Mouse (Mus musculus) CH12.LX (cell line): ENCODE results near the gene Slc23a4. TPM values are rescaled to one million over a fixed set of nuclear protein-coding genes. Genes with fewer than 3 reads are reported as not detected.

Experiments used
- DNase-seq: peaks from one replicate; pipeline ENCODE4 v3.0.0-alpha.2; 2013; ENCODE audit errors: extremely low read depth
- H3K27ac ChIP-seq: 2 replicates; pipeline ENCODE4 v1.5.1; 2012; ENCODE audit warnings: low read depth, mild to moderate bottlenecking, control low read depth, moderate library complexity; ENCODE audit not compliant: insufficient read depth
- H3K27me3 ChIP-seq: replicated peaks from 2 replicates; pipeline ENCODE3; 2012; ENCODE audit warnings: inconsistent platforms
- H3K36me3 ChIP-seq, 2 experiments: replicated peaks in 1 of 2; 2 replicates each; pipeline versions ENCODE3 to v1.6.1; 2012; ENCODE audit warnings: inconsistent platforms in 1 of 2, low read length in 1 of 2, mild to moderate bottlenecking in 1 of 2, mixed read lengths in 1 of 2, moderate library complexity in 1 of 2; ENCODE audit not compliant: control insufficient read depth in 1 of 2, insufficient read depth in 1 of 2
- H3K4me1 ChIP-seq, 2 experiments: 2 replicates each; pipeline ENCODE4 v1.6.1; 2012; ENCODE audit warnings: inconsistent platforms in 1 of 2, moderate library complexity in 1 of 2; ENCODE audit not compliant: insufficient read depth in 2 of 2, control insufficient read depth in 1 of 2
- H3K4me2 ChIP-seq: 2 replicates; pipeline ENCODE4 v1.6.1; 2012; ENCODE audit warnings: low read depth, mild to moderate bottlenecking, control low read depth; ENCODE audit not compliant: poor library complexity, insufficient read depth, severe bottlenecking
- H3K4me3 ChIP-seq, 3 experiments: fragments of 150-350 bp in 1 of 3; sonication (generic) in 1 of 3; replicated peaks in 1 of 3; 2 replicates each; pipeline versions ENCODE3 to v1.5.1; 2011 to 2012; ENCODE audit warnings: low read depth in 2 of 3, low read length in 2 of 3, mild to moderate bottlenecking in 2 of 3, moderate library complexity in 2 of 3, control low read depth in 1 of 3, improper control_type of control experiment in 1 of 3, inconsistent platforms in 1 of 3, mixed read lengths in 1 of 3; ENCODE audit not compliant: poor library complexity in 1 of 3
- H3K79me2 ChIP-seq: replicated peaks from 2 replicates; pipeline ENCODE4 v1.6.1; 2012; ENCODE audit warnings: mild to moderate bottlenecking, moderate library complexity; ENCODE audit not compliant: control insufficient read depth, poor library complexity, insufficient read depth, severe bottlenecking; ENCODE audit errors: extremely low read depth
- H3K9ac ChIP-seq: 2 replicates; pipeline ENCODE4 v1.6.1; 2012; ENCODE audit warnings: low read depth, mild to moderate bottlenecking, control low read depth, moderate library complexity; ENCODE audit not compliant: insufficient read depth
- H3K9me3 ChIP-seq: replicated peaks from 2 replicates; pipeline ENCODE3; 2012; ENCODE audit warnings: low read length, inconsistent platforms, mixed read lengths
- CHD2 ChIP-seq: IDR thresholded peaks from 2 replicates; pipeline ENCODE4 v1.6.1; 2011; ENCODE audit warnings: low read length, improper control_type of control experiment
- CTCF ChIP-seq, 2 experiments: IDR thresholded peaks in 1 of 2; conservative IDR thresholded peaks in 1 of 2; 2 replicates each; pipeline ENCODE4 v1.5.1; 2011 to 2012; ENCODE audit warnings: low read depth in 2 of 2, low read length in 2 of 2, improper control_type of control experiment in 1 of 2, inconsistent platforms in 1 of 2, mild to moderate bottlenecking in 1 of 2, moderate library complexity in 1 of 2
- ELF1 ChIP-seq: IDR thresholded peaks from 2 replicates; pipeline ENCODE4 v1.6.1; 2014; ENCODE audit warnings: low read depth, mild to moderate bottlenecking, inconsistent platforms, low read length, improper control_type of control experiment
- EP300 ChIP-seq: IDR thresholded peaks from 2 replicates; pipeline ENCODE4 v1.6.1; 2011; ENCODE audit warnings: low read length, improper control_type of control experiment
- ETS1 ChIP-seq: conservative IDR thresholded peaks from 2 replicates; pipeline ENCODE4 v1.6.1; 2012; ENCODE audit warnings: low read depth, mild to moderate bottlenecking, inconsistent platforms, low read length, improper control_type of control experiment, moderate library complexity
- GABPA ChIP-seq: IDR thresholded peaks from 2 replicates; pipeline ENCODE4 v1.6.1; 2012; ENCODE audit warnings: low read depth, low read length, improper control_type of control experiment, inconsistent platforms; ENCODE audit not compliant: insufficient replicate concordance
- IRF4 ChIP-seq: IDR thresholded peaks from 2 replicates; pipeline ENCODE4 v1.6.1; 2014; ENCODE audit warnings: low read depth, mild to moderate bottlenecking, inconsistent platforms, low read length, improper control_type of control experiment
- JUND ChIP-seq: conservative IDR thresholded peaks from 2 replicates; pipeline ENCODE4 v1.6.1; 2011; ENCODE audit warnings: low read depth, low read length, improper control_type of control experiment
- MAX ChIP-seq: IDR thresholded peaks from 2 replicates; pipeline ENCODE4 v1.6.1; 2011; ENCODE audit warnings: low read length, improper control_type of control experiment
- MAZ ChIP-seq: IDR thresholded peaks from 2 replicates; pipeline ENCODE4 v1.6.1; 2012; ENCODE audit warnings: low read depth, mild to moderate bottlenecking, inconsistent platforms, low read length, improper control_type of control experiment, moderate library complexity
- MEF2A ChIP-seq: IDR thresholded peaks from 2 replicates; pipeline ENCODE4 v1.6.1; 2014; ENCODE audit warnings: low read depth, mild to moderate bottlenecking, inconsistent platforms, low read length, improper control_type of control experiment, borderline replicate concordance
- MYC ChIP-seq: IDR thresholded peaks from 2 replicates; pipeline ENCODE4 v1.6.1; 2011; ENCODE audit warnings: low read depth, mild to moderate bottlenecking, improper control_type of control experiment, low read length
- NELFE ChIP-seq: IDR thresholded peaks from 2 replicates; pipeline ENCODE4 v1.6.1; 2011; ENCODE audit warnings: low read depth, low read length, improper control_type of control experiment
- NRF1 ChIP-seq: IDR thresholded peaks from 2 replicates; pipeline ENCODE4 v1.6.1; 2014; ENCODE audit warnings: low read depth, mild to moderate bottlenecking, inconsistent platforms, low read length, improper control_type of control experiment, moderate library complexity
- POLR2A ChIP-seq: IDR thresholded peaks from 2 replicates; pipeline ENCODE4 v1.6.1; 2011; ENCODE audit warnings: low read depth, mild to moderate bottlenecking, improper control_type of control experiment, low read length
- POLR2AphosphoS2 ChIP-seq: IDR thresholded peaks from 2 replicates; pipeline ENCODE4 v1.6.1; 2011; ENCODE audit warnings: low read depth, low read length, improper control_type of control experiment
- SMC3 ChIP-seq: IDR thresholded peaks from 2 replicates; pipeline ENCODE4 v1.6.1; 2011; ENCODE audit warnings: low read depth, low read length, improper control_type of control experiment
- TCF12 ChIP-seq: IDR thresholded peaks from 2 replicates; pipeline ENCODE4 v1.6.1; 2014; ENCODE audit warnings: low read depth, mild to moderate bottlenecking, inconsistent platforms, low read length, improper control_type of control experiment
- UBTF ChIP-seq: IDR thresholded peaks from 2 replicates; pipeline ENCODE4 v1.6.1; 2012; ENCODE audit warnings: low read depth, mild to moderate bottlenecking, inconsistent platforms, low read length, improper control_type of control experiment, moderate library complexity
- ZC3H11A ChIP-seq: IDR thresholded peaks from 2 replicates; pipeline ENCODE4 v1.6.1; 2012; ENCODE audit warnings: low read depth, mild to moderate bottlenecking, inconsistent platforms, low read length, improper control_type of control experiment
- ZKSCAN1 ChIP-seq: IDR thresholded peaks from 2 replicates; pipeline ENCODE4 v1.6.1; 2012; ENCODE audit warnings: low read depth, inconsistent platforms, low read length, improper control_type of control experiment, borderline replicate concordance
- ZMIZ1 ChIP-seq: IDR thresholded peaks from 2 replicates; pipeline ENCODE4 v1.6.1; 2012; ENCODE audit warnings: low read depth, mild to moderate bottlenecking, inconsistent platforms, low read length, improper control_type of control experiment
- ZNF384 ChIP-seq: IDR thresholded peaks from 2 replicates; pipeline ENCODE4 v1.6.1; 2012; ENCODE audit warnings: low read depth, low read length, improper control_type of control experiment, inconsistent platforms
- dilution Hi-C: fragments of 300-500 bp; cut with MboI; formaldehyde crosslinking; loops from 2 replicates; pipeline ENCODE4 v1.14.3; 2020; ENCODE audit warnings: low sequenced_read_pairs; ENCODE audit not compliant: extremely low pct_unique_long_range_greater_than_20kb, extremely low pct_ligation_motif_present
- in situ Hi-C: fragments of 300-500 bp; cut with MboI; formaldehyde crosslinking; loops from 3 replicates; pipeline ENCODE4 v1.14.3; 2019; ENCODE audit warnings: low sequenced_read_pairs, low pct_ligation_motif_present, low pct_unique_long_range_greater_than_20kb, mixed read lengths
- polyA plus RNA-seq: library from polyadenylated mRNA; unstranded; fragments of >175 nt; gene quantifications from 2 replicates; pipeline ENCODE4 v1.2.1, GENCODE M21; 2012; ENCODE audit warnings: low read depth; ENCODE audit not compliant: insufficient read length
- total RNA-seq, 2 experiments: library from RNA; depleted of rRNA; stranded (reverse); fragments of 300-350 nt in 1 of 2; fragments of >200 nt in 1 of 2; gene quantifications; 2 replicates each; pipeline ENCODE4 v1.2.3; 2012 to 2014

The Slc23a4 gene
- total and polyA plus RNA-seq, 3 experiments = 0.21 to 0.30 (median 0.27) TPM

DNA sequence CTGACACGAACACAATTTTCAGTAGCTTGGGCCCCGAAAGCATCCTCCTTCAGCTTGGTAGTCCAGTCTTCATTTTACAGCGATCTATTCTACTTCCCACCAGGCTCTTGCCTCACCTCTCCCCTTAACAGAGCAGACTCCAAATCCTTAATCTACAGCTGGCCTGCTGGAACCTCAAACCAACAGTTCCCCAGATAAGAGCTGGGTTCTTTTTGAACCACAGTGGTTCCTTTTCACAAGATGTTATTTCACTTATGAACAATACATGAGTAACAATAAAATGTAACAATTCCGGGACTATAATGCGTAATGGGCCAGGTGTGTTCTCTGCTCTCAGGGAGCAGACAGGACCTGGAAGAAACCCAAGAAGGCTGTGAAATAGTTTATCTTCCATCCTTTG is 28.4 kb upstream of the Slc23a4 start:
- Histone ChIP-seq H3K4me2 (no peak overlapping the region), H3K27me3 (no peaks in the 10 kb centered on the region), H3K4me3 (no peak overlapping the region), H3K27ac (no peak overlapping the region), H3K4me1 (no peaks in the 10 kb centered on the region), H3K79me2 (no peaks in the 10 kb centered on the region), H3K36me3 (peaks cover 2 to 15% of the 10 kb centered on the region in 2 experiments), H3K9me3 (no peaks in the 10 kb centered on the region), H3K9ac (no peak overlapping the region)
- dilution Hi-C loops = no loop called here
- in situ Hi-C loops = no loop called here
- no peak for TF ChIP-seq MEF2A
- TF ChIP-seq SMC3 = no peak
- TF ChIP-seq UBTF = no peak
- no peak for TF ChIP-seq CTCF (conservative IDR thresholded peaks at IDR 0.05 in 1 of 2, IDR thresholded peaks at IDR 0.05 in 1 of 2; ENCODE audit: low read depth in 2 of 2, low read length in 2 of 2)
- no peak for TF ChIP-seq MAZ
- no peak for TF ChIP-seq MYC
- no peak for TF ChIP-seq POLR2A
- no peak for TF ChIP-seq ZC3H11A
- no peak for TF ChIP-seq ETS1
- no peak for TF ChIP-seq ZMIZ1
- no peak for TF ChIP-seq GABPA
- no peak for TF ChIP-seq ZKSCAN1
- no peak for TF ChIP-seq ELF1
- no peak for TF ChIP-seq MAX
- TF ChIP-seq ZNF384 = no peak
- no peak for TF ChIP-seq POLR2AphosphoS2
- DNase-seq = no peak

DNA sequence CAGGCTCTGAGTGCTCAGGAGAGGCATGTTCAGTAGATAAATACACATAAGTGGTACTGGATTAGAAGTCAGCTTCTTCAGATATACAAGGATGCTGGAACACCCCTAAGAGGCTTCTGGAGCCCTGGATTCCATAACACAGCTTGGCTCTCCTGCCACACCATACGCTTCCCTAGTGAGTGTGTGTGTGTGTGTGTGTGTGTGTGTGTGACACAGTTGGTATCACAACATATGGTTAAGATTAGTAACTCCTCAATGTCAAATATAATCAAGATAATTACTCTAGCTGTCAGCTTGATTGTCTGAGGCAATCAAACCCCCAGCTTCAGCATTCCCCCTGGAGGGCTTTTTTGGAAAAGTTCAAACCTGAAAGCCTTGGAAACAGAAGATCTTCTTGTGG is 23.7 kb upstream of the Slc23a4 start:
- no peak for DNase-seq
- Histone ChIP-seq H3K4me3 (no peak overlapping the region), H3K36me3 (no peaks in the 10 kb centered on the region), H3K9me3 (no peaks in the 10 kb centered on the region), H3K79me2 (no peaks in the 10 kb centered on the region), H3K4me1 (no peaks in the 10 kb centered on the region), H3K27me3 (no peaks in the 10 kb centered on the region), H3K27ac (no peak overlapping the region), H3K4me2 (no peak overlapping the region), H3K9ac (no peak overlapping the region)
- dilution Hi-C loops (no loop called here), in situ Hi-C loops (no loop called here)
- TF ChIP-seq EP300 (no peak), NRF1 (no peak), JUND (no peak), ZKSCAN1 (no peak), NELFE (no peak), POLR2AphosphoS2 (no peak), POLR2A (no peak), TCF12 (no peak), ZC3H11A (no peak), CHD2 (no peak), MEF2A (no peak), IRF4 (no peak), UBTF (no peak)
